Mouse (Mus musculus) adrenal gland, adult 10 weeks (tissue): ENCODE measurements around the gene Gm19410. TPM values are rescaled to one million over a fixed set of nuclear protein-coding genes. Genes with fewer than 3 reads are reported as not detected.

Experiments used
- polyA plus RNA-seq: library from polyadenylated mRNA; stranded (reverse); fragments of 350-450 nt; fragmentation: Illumina TruSeq; extraction: RNeasy Lipid Tissue Mini Kit (QIAGEN cat#74804); gene quantifications from one replicate; pipeline ENCODE4 v1.2.3, GENCODE M21; 2014; ENCODE audit warnings: low read depth, low replicate concordance

The Gm19410 gene
- polyA plus RNA-seq: not detected

DNA sequence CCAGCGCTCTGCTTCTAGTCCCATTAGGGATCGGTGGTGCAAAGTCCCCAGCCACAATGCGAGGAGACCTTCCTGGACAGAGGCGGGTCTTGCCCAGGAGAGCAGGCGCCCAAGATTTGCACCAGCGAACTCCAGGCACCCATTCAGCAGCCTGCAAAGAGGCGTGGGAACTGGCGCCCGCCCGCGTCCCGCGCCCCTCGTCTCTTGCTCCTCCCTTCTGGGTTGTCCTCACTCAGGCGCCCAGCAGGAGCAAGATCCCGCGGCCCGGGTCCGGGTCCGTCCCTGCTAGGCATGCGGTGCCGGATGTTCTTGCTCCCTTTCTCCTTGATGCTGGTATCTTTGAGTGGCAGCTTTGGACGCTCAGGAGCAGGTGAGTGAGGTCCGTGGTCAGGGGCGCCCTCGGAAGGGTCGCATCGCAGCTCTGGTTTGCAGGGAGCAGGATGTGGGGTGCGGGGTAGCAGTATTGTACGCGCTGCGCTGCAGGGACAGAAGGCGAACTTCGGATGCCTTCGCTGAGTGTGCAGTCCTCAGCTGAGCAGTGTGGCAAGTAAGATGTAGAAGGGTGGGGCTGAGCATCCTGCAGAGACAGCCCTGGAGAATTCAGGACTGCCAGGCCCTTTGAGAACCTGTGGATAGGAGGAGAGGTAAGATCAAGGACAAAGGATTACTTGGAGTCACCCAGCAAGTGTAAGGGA lies at the start of gene Gm19410:
Gene Gm19410, plus strand, starts transcription at position 292 of the 695 bp plus-strand sequence.

